Mouse (Mus musculus): ENCODE measurements around the gene Cxcr4. TPM values are rescaled to one million over a fixed set of nuclear protein-coding genes. Genes with fewer than 3 reads are reported as not detected.
"Not testable (repeated sequence)": the region's sequence is repeated elsewhere in the genome, so short reads cannot be mapped to it uniquely, and the experiment has no call there.

The Cxcr4 gene
- polyA plus RNA-seq, 1 experiment from 2014 or later: 13.3 TPM

DNA sequence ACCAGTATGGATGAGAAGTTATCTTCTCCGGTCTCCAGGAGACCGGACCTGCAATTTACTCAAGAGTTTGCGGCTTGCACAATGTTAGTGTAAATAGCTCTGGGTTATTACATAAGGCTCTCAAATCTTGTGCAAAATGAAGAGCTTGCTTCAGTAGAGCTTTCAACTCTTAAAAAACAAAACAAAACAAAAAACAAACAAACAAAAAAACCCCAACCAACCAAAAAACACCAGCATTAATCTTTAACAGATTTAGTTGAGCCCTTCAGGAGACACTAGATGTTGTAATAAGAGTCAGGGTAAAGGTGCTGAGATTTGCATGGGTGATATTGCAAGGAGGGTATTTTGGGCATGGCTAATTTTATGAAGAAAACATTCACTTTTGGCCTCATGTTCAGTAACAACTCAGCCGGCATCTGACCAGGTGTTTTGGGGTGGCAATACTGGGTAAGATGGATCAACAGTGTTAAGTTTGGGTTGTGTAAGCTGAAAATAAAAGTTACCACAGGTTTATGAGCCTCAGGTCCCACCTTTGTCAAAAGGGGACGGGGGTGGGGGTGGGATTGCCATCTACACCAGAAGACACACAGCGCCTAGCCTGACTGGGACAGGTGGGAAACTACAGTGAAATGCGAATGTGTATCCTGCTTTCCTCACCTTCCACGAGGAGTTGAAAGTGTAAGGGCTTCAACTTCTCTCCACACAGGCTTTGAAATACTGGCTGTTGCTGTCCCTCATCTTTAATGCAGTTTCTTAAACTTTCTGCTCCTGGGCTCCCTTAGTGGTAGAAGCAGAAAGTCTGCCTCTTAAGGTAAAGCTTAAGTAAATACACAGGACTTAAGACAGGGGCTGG is 4.9 kb downstream of the Cxcr4 start:
- Histone ChIP-seq H3K27ac (ENCODE audit: low read length) (peak overlapping the region; percentile 20; the same call in 1 of the 2 replicates), H3K9me3 (ENCODE audit: low read length) (no peaks in the 10 kb centered on the region), H3K4me2 (replicated peaks; ENCODE audit: low read depth, low read length) (no peak overlapping the region), H3K27me3 (replicated peaks; ENCODE audit: insufficient read depth, low read length) (no peaks in the 10 kb centered on the region), H3K36me3 (ENCODE audit: insufficient read depth, low read length) (no peaks in the 10 kb centered on the region), H3K4me3 (ENCODE audit: low read depth, low read length) (no peak overlapping the region), H3K9ac (replicated peaks; ENCODE audit: low read depth) (no peak overlapping the region), H3K4me1 (ENCODE audit: insufficient read depth, low read depth, low read length) (peaks cover 7% of the 10 kb centered on the region; the same call in 1 of the 2 replicates)
- ATAC-seq (no peak), DNase-seq (ENCODE audit: low spot score) (peak; percentile 65)
- 58% methylated on average over 8 of the region's 8 CpGs for WGBS
- TF ChIP-seq EP300 (IDR thresholded peaks at IDR 0.05): no peak

DNA sequence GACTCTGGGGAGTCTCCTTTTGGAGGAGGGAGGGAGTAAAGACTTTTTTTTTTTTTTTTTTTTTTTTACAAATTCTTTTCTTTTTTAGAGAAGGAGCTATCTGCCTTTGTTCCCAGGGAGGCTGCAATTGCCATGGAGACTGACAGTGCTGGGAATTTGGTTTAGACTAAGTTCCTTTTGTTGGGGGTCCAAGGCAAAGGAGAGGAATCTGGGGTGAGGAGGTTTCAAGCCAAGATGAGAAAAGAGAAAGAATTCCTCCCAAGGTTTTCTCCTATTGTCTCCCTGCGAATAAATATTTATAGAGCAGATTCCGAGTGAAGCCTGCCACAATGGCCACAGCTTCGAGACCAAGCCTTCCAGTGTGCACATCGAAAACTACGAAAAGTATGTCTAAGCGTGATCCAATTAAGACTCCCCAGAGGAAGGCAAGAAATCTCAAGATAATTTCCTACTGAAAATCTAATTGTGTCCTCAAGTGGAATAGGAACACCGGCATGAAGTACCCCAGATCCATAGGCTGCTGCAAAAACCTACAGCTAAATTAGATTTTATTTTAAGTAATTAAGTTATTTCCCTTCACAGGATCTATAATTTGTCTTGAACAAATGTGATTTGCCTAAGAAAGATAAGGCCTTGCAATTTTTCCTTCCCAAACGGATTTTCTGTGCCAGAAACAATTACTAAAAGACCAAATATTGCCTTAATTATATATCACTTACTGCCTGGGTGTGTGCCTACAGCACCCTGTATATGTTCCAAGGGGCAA is 5.7 kb downstream of the Cxcr4 start:
- H3K36me3 ChIP-seq (ENCODE audit: insufficient read depth, low read length): no peaks in the 10 kb centered on the region
- no peaks in the 10 kb centered on the region for H3K9me3 ChIP-seq (ENCODE audit: low read length)
- H3K4me1 ChIP-seq (ENCODE audit: insufficient read depth, low read depth, low read length): peaks cover 7% of the 10 kb centered on the region; the same call in 1 of the 2 replicates
- no peak overlapping the region for H3K4me3 ChIP-seq (ENCODE audit: low read depth, low read length)
- DNase-seq (ENCODE audit: low spot score): no peak
- no peak overlapping the region for H3K9ac ChIP-seq (replicated peaks; ENCODE audit: low read depth)
- no peaks in the 10 kb centered on the region for H3K27me3 ChIP-seq (replicated peaks; ENCODE audit: insufficient read depth, low read length)
- WGBS: 30% methylated on average over 8 of the region's 8 CpGs
- H3K4me2 ChIP-seq (replicated peaks; ENCODE audit: low read depth, low read length): no peak overlapping the region
- no peak for ATAC-seq
- no peak for TF ChIP-seq CTCF (IDR thresholded peaks at IDR 0.05)
- TF ChIP-seq EP300 (IDR thresholded peaks at IDR 0.05): no peak
- no peak overlapping the region for H3K27ac ChIP-seq (ENCODE audit: low read length)

DNA sequence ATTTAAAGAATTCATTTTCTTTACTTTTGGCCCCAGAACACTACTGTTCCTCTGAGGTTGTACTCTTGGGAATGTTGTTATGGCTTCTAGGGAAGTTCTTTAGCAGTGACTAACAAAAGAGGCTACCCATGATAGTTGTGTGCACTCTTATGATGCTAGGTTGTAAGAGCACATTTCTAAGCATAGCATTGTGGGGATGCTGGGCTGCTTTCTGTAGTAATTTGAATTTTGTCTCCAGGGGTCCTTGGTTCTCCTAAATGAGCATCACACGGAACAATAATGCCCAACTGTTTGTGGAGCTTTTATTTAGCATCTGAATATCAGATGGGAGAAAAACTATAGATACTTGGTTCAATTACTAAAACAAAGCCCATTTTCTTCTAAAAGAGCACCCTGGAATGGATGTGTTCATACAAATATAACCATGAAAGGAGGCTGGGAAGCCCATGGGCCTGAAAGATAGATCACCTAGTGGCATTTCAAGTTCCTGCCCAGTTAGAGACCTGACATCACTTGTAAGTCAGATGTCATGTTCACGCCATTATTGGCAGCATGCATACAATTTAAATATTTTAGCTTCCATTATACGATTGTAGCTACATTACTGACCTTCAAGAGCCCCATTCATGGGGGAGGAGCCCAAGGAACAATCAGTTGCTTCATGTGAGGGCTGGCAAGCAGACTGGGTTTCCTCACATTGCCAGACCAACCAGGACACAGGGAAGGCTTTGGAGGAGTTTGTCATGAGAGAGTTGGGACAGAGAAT is 6.5 kb downstream of the Cxcr4 start:
- H3K9me3 ChIP-seq (ENCODE audit: low read length): no peaks in the 10 kb centered on the region
- H3K27me3 ChIP-seq (replicated peaks; ENCODE audit: insufficient read depth, low read length): no peaks in the 10 kb centered on the region
- no peak overlapping the region for H3K27ac ChIP-seq (ENCODE audit: low read length)
- H3K9ac ChIP-seq (replicated peaks; ENCODE audit: low read depth): no peak overlapping the region
- DNase-seq (ENCODE audit: low spot score) (peak; percentile 49), ATAC-seq (peak; percentile 59)
- no peak overlapping the region for H3K4me3 ChIP-seq (ENCODE audit: low read depth, low read length)
- 50% methylated on average over 3 of the region's 3 CpGs for WGBS
- no peak overlapping the region for H3K4me2 ChIP-seq (replicated peaks; ENCODE audit: low read depth, low read length)
- no peaks in the 10 kb centered on the region for H3K36me3 ChIP-seq (ENCODE audit: insufficient read depth, low read length)
- peaks cover 7% of the 10 kb centered on the region; the same call in 1 of the 2 replicates for H3K4me1 ChIP-seq (ENCODE audit: insufficient read depth, low read depth, low read length)
- TF ChIP-seq CTCF (IDR thresholded peaks at IDR 0.05): no peak
- no peak for TF ChIP-seq EP300 (IDR thresholded peaks at IDR 0.05)

DNA sequence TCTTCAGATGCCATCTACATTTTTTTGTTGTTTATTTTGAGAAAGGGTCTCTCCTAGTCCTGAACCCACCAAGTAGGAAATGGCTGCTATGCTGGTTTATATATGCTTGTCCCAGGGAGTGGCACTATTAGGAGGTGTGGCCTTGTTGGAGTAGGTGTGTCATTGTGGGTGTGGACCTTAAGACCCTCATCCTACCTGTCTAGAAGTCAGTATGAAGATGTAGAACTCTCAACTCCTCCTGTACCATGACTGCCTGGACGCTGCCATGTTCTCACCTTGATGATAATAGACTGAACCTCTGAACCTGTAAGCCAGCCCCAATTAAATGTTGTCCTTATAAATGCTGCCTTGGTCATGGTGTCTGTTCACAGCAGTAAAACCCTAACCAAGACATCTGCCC is 7.4 kb downstream of the Cxcr4 start:
- H3K4me2 ChIP-seq (replicated peaks; ENCODE audit: low read depth, low read length); H3K36me3 ChIP-seq (ENCODE audit: insufficient read depth, low read length); H3K4me1 ChIP-seq (ENCODE audit: insufficient read depth, low read depth, low read length); H3K27me3 ChIP-seq (replicated peaks; ENCODE audit: insufficient read depth, low read length); DNase-seq (ENCODE audit: low spot score); H3K27ac ChIP-seq (ENCODE audit: low read length); H3K9ac ChIP-seq (replicated peaks; ENCODE audit: low read depth); H3K9me3 ChIP-seq (ENCODE audit: low read length); H3K4me3 ChIP-seq (ENCODE audit: low read depth, low read length); ATAC-seq: not testable (repeated sequence)
- 100% methylated on average over 1 of the region's 1 CpGs for WGBS

DNA sequence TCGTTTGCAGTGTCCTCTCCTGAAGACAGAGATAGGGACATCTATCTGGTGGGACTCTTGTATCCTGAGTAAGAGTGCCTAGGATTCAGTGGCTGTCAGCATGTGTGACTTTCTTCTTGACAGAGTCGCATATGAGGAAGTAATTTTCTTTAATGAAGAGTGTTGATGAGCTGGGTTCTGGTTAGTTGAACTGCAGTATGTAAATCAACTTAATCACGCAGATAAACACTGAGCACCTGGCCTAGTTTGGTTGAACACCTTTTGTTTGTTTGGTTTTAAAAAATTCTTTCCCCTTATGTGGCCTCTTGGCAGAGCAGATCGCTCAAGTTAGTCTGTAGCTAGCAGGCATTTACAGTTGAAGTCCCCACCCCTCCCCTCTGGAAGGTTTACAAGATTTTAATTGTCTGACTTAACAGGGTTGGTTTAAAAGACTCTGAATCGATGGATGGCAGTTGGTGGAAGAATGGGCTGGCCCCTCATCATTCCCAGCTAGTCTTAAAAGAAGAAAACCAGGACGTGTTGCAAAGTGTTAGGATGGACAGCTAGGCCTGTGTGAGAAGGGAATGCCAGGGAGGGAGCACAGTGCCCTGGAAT is 8.7 kb downstream of the Cxcr4 start:
- DNase-seq (ENCODE audit: low spot score) (no peak), ATAC-seq (no peak)
- Histone ChIP-seq H3K27ac (ENCODE audit: low read length) (no peak overlapping the region), H3K9ac (replicated peaks; ENCODE audit: low read depth) (no peak overlapping the region), H3K4me1 (ENCODE audit: insufficient read depth, low read depth, low read length) (peaks cover 7% of the 10 kb centered on the region; the same call in 1 of the 2 replicates), H3K4me2 (replicated peaks; ENCODE audit: low read depth, low read length) (no peak overlapping the region), H3K4me3 (ENCODE audit: low read depth, low read length) (no peak overlapping the region), H3K27me3 (replicated peaks; ENCODE audit: insufficient read depth, low read length) (no peaks in the 10 kb centered on the region), H3K36me3 (ENCODE audit: insufficient read depth, low read length) (no peaks in the 10 kb centered on the region), H3K9me3 (ENCODE audit: low read length) (no peaks in the 10 kb centered on the region)
- 47% methylated on average over 6 of the region's 6 CpGs for WGBS
- no peak for TF ChIP-seq EP300 (IDR thresholded peaks at IDR 0.05)
- no peak for TF ChIP-seq CTCF (IDR thresholded peaks at IDR 0.05)

All from lung, postnatal 0 days (tissue).